Mouse (Mus musculus) neural tube, embryonic 13.5 days (tissue): ENCODE data around the gene Ctnnd1. TPM values are rescaled to one million over a fixed set of nuclear protein-coding genes. Genes with fewer than 3 reads are reported as not detected.

Experiments used
- ATAC-seq: fragments of 200-750 bp; cut with Nextera tagmentation; 2 replicates; pipeline ENCODE4 v1.8.0; 2017; ENCODE audit warnings: low read depth, mild to moderate bottlenecking, moderate TSS enrichment, moderate library complexity
- H3K27ac ChIP-seq: fragments of 300-500 bp; sonication (generic); replicated peaks from 2 replicates; pipeline ENCODE4 v1.5.1; 2015; ENCODE audit warnings: moderate library complexity, mild to moderate bottlenecking, inconsistent platforms
- H3K27me3 ChIP-seq: fragments of 300-500 bp; sonication (generic); 2 replicates; pipeline ENCODE4 v1.6.1; 2015; ENCODE audit warnings: mild to moderate bottlenecking, inconsistent platforms
- H3K36me3 ChIP-seq: fragments of 300-500 bp; sonication (generic); 2 replicates; pipeline ENCODE4 v1.6.1; 2015; ENCODE audit warnings: mild to moderate bottlenecking, inconsistent platforms
- H3K4me1 ChIP-seq: fragments of 300-500 bp; sonication (generic); replicated peaks from 2 replicates; pipeline ENCODE4 v1.6.1; 2015; ENCODE audit warnings: inconsistent platforms
- H3K4me2 ChIP-seq: fragments of 300-500 bp; sonication (generic); 2 replicates; pipeline ENCODE4 v1.6.1; 2015; ENCODE audit warnings: inconsistent platforms, mild to moderate bottlenecking, moderate library complexity
- H3K4me3 ChIP-seq: fragments of 300-500 bp; sonication (generic); 2 replicates; pipeline ENCODE4 v1.5.1; 2015; ENCODE audit warnings: mild to moderate bottlenecking, inconsistent platforms
- H3K9ac ChIP-seq: fragments of 300-500 bp; sonication (generic); 2 replicates; pipeline ENCODE4 v1.6.1; 2015; ENCODE audit warnings: moderate library complexity, mild to moderate bottlenecking, inconsistent platforms
- H3K9me3 ChIP-seq: fragments of 300-500 bp; sonication (generic); 2 replicates; pipeline ENCODE4 v1.6.1; 2016; ENCODE audit warnings: inconsistent platforms
- WGBS: fragments of 180-500 bp; shearing (Covaris S2); methylation state at CpG from one replicate; pipeline ENCODE4 v1.1.7; 2015; 5-methylcytosine and 5-hydroxymethylcytosine counted together
- polyA plus RNA-seq: library from polyadenylated mRNA; unstranded; fragments of >200 nt; fragmentation: Nextera tagmentation; extraction: Ambion mirVana; gene quantifications from 2 replicates; pipeline ENCODE4 v1.2.1, GENCODE M21; 2015

Ctnnd1 gene
- polyA plus RNA-seq, 1 experiment from 2014 or later, result 40.2 TPM

DNA sequence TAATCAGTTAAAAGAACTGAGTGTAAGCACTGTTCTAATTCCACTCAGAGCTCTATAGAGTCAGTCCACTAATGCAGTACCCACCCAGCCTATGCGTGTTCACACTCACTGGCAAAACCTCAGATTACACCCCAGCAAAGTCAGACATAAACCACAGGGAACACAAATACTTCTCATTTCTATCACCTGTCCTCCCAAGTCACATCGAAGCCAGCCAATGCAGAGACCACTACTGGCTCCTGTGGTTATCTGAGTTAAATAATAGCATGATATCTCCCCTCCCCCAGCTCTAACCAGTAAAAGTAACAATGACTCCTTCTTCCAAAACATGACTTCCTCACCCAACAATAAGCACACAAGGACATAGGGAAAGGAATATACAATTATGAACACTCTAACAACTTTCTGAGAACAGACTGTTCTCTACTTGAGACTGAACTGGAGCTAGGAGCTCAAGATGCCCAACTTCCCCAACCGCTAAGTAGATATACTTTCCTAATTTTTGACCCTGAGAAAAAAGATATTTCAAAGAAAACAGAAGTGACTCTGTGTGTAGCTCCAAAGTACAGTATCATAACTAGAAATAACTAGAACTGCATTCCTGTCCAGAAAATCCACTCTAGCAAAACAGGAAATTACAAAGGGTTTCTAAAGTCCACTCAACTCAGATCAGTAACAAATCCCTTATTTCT, 27.0 kb downstream of the Ctnnd1 start:
- H3K9me3 ChIP-seq, result no peaks in the 10 kb centered on the region
- no peak overlapping the region for H3K9ac ChIP-seq
- H3K4me1 ChIP-seq, result 0 out of 2 replicates have a peak, but pooled peaks cover 9% of the 10 kb centered on the region
- H3K36me3 ChIP-seq, result peaks cover 48% of the 10 kb centered on the region
- 94% methylated on average over 3 of the region's 3 CpGs for WGBS
- H3K4me3 ChIP-seq, result no peak overlapping the region
- ATAC-seq, result no peak
- H3K27me3 ChIP-seq, result no peaks in the 10 kb centered on the region
- H3K27ac ChIP-seq, result no peak overlapping the region
- H3K4me2 ChIP-seq, result no peak overlapping the region

DNA sequence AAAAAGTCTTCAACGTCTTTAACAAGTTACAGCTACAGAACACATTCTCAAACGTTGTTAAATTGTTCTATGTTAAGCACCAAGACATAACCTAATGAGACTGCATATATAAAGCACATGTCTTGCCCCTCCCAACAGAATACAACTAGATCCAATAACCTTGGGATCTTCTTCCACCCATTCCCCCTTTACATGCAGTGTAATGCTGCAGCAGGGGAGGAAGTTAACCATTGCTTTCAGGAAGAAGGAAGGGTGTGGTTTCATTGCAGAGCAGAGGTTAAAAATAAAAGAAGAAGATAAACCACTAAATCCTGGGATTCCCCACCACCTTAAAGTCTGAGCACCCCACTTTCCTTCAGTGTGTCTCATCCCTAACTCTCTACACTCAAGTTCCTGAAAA, 27.9 kb downstream of the Ctnnd1 start:
- H3K36me3 ChIP-seq, result peaks cover 48% of the 10 kb centered on the region
- 86% methylated on average over 2 of the region's 2 CpGs for WGBS
- H3K9me3 ChIP-seq, result no peaks in the 10 kb centered on the region
- H3K27ac ChIP-seq, result no peak overlapping the region
- H3K4me3 ChIP-seq, result no peak overlapping the region
- no peak overlapping the region for H3K9ac ChIP-seq
- H3K4me2 ChIP-seq, result no peak overlapping the region
- no peaks in the 10 kb centered on the region for H3K27me3 ChIP-seq
- H3K4me1 ChIP-seq, result 0 out of 2 replicates have a peak, but pooled peaks cover 9% of the 10 kb centered on the region
- no peak for ATAC-seq

- H3K9ac ChIP-seq, result no peak overlapping the region
- H3K36me3 ChIP-seq, result peaks cover 76% of the 10 kb centered on the region
- no peak overlapping the region for H3K4me3 ChIP-seq
- H3K4me1 ChIP-seq, result 0 out of 2 replicates have a peak, but pooled peaks cover 7% of the 10 kb centered on the region
- no peak for ATAC-seq
- H3K27me3 ChIP-seq, result no peaks in the 10 kb centered on the region
- 95% methylated on average over 21 of the region's 21 CpGs for WGBS
- no peak overlapping the region for H3K27ac ChIP-seq
- H3K9me3 ChIP-seq, result no peaks in the 10 kb centered on the region
- H3K4me2 ChIP-seq, result no peak overlapping the region
Measured at GRCm38 (mm10) chr2:84619646-84620340, 30.8 kb downstream of the Ctnnd1 start.

DNA sequence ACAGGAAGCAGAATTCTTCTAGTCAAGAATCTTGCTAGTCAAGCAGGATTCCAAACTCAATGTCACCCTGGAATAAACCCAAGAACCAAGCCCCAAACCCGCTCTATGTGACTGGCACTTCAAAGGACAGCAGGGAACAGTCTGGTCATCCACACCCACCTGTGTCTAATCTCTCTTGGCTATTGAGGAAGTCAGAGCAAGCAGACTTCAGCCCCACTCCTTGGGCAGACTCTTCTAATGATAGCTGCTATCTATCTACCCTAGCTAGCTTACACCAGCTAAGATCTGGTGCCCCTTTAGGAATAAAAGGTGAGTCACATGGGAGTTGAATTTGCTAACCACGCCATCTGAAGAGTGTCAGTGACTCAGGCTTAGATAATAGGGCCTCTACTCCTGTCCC, 31.7 kb downstream of the Ctnnd1 start:
- Histone ChIP-seq H3K9ac (no peak overlapping the region), H3K4me3 (no peak overlapping the region), H3K36me3 (peaks cover 77% of the 10 kb centered on the region), H3K27ac (no peak overlapping the region), H3K4me1 (0 out of 2 replicates have a peak, but pooled peaks cover 7% of the 10 kb centered on the region), H3K4me2 (no peak overlapping the region), H3K9me3 (no peaks in the 10 kb centered on the region), H3K27me3 (no peaks in the 10 kb centered on the region)
- WGBS, result 80% methylated on average over 2 of the region's 2 CpGs
- no peak for ATAC-seq

DNA sequence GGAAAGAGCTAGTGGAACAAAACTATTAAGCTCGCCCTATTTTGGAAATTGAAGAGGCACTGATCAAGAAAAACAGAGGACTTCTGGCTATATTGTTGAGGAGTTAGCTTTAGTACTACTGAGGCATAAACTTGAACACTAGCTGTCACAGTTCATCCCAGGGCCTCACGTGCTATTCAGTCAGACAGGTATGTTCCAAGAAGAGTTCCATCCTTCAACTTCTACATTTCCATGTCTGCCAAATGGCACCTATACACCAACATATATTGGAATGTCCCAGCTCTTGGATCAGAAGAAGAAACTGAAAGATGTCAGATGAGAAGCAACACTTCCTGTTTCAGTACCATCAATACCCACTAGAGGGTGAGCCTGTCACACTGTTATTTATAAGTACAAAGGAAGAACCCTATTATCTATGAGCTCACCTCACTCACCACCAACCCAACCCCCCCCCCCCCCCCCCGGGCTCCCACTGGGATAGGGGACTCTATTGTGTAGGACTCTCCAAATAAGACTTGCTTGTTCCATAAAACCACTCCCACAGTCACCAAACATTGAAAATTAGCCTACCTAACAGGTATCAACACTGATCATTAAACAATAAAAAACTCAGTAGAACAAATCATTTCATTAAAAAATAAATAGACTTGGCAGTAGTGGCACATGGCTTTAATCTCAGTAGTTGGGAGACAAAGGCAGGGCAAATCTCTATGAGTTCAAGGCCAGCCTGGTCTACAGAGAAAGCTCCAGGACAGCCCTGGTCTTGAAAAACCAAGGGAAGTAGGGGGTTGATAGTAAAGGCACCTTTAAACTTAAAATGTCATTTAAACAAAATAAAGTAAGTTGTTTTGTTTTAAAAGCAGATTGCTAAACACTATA, 32.7 kb downstream of the Ctnnd1 start:
- Histone ChIP-seq H3K36me3 (peaks cover 83% of the 10 kb centered on the region), H3K27ac (no peak overlapping the region), H3K4me1 (no peaks in the 10 kb centered on the region), H3K4me2 (no peak overlapping the region), H3K9me3 (no peaks in the 10 kb centered on the region), H3K9ac (no peak overlapping the region), H3K27me3 (no peaks in the 10 kb centered on the region), H3K4me3 (no peak overlapping the region)
- WGBS, result 87% methylated on average over 3 of the region's 3 CpGs
- ATAC-seq, result peak; percentile 71; the same call in 1 of the 2 replicates

GRCm38 (mm10) chr2:84612764-84613163, 37.8 kb downstream of the Ctnnd1 start:
- H3K4me2 ChIP-seq, result no peak overlapping the region
- ATAC-seq, result no peak
- WGBS, result 97% methylated on average over 6 of the region's 6 CpGs
- no peaks in the 10 kb centered on the region for H3K9me3 ChIP-seq
- no peaks in the 10 kb centered on the region for H3K4me1 ChIP-seq
- no peaks in the 10 kb centered on the region for H3K27me3 ChIP-seq
- no peak overlapping the region for H3K27ac ChIP-seq
- H3K4me3 ChIP-seq, result no peak overlapping the region
- no peak overlapping the region for H3K9ac ChIP-seq
- H3K36me3 ChIP-seq, result peaks cover 96% of the 10 kb centered on the region

GRCm38 (mm10) chr2:84607842-84608241, 42.7 kb downstream of the Ctnnd1 start:
- H3K9me3 ChIP-seq, result no peaks in the 10 kb centered on the region
- H3K27ac ChIP-seq, result no peak overlapping the region
- WGBS, result 77% methylated on average over 1 of the region's 1 CpGs
- no peak for ATAC-seq
- no peaks in the 10 kb centered on the region for H3K4me1 ChIP-seq
- H3K36me3 ChIP-seq, result peaks cover 94% of the 10 kb centered on the region
- H3K4me3 ChIP-seq, result no peak overlapping the region
- H3K27me3 ChIP-seq, result no peaks in the 10 kb centered on the region
- H3K4me2 ChIP-seq, result no peak overlapping the region
- H3K9ac ChIP-seq, result no peak overlapping the region

DNA sequence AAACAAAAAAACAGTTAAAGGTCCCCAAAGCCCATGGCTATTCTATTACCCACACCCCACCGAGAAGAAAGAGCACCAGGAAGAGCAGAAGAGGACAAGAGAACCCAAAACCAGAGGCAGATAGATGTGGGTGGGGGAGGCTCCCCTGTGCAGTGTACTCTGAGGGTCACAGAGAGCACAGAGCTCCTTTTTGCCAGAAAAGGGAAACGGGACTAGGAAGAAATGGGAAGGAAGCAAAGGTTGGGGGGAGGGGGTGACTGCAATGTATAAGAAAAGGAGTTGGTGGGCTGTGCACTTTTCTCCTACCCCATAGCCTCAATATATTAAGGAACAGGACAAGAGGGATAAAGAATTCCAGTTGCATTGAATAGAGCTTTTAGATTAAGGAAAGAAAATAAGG, 49.6 kb downstream of the Ctnnd1 start:
- H3K4me2 ChIP-seq, result no peak overlapping the region
- H3K27me3 ChIP-seq, result no peaks in the 10 kb centered on the region
- no peak overlapping the region for H3K4me3 ChIP-seq
- no peak for ATAC-seq
- peaks cover 79% of the 10 kb centered on the region for H3K36me3 ChIP-seq
- no peaks in the 10 kb centered on the region for H3K9me3 ChIP-seq
- H3K9ac ChIP-seq, result no peak overlapping the region
- no peak overlapping the region for H3K27ac ChIP-seq
- no peaks in the 10 kb centered on the region for H3K4me1 ChIP-seq
- WGBS, result 75% methylated on average over 2 of the region's 2 CpGs

- H3K4me2 ChIP-seq, result no peak overlapping the region
- H3K4me1 ChIP-seq, result no peaks in the 10 kb centered on the region
- H3K27ac ChIP-seq, result no peak overlapping the region
- WGBS, result 95% methylated on average over 6 of the region's 6 CpGs
- no peaks in the 10 kb centered on the region for H3K27me3 ChIP-seq
- H3K36me3 ChIP-seq, result peaks cover 65% of the 10 kb centered on the region
- no peaks in the 10 kb centered on the region for H3K9me3 ChIP-seq
- H3K9ac ChIP-seq, result no peak overlapping the region
- no peak for ATAC-seq
- no peak overlapping the region for H3K4me3 ChIP-seq
Measured at GRCm38 (mm10) chr2:84599270-84599888, 51.2 kb downstream of the Ctnnd1 start.

DNA sequence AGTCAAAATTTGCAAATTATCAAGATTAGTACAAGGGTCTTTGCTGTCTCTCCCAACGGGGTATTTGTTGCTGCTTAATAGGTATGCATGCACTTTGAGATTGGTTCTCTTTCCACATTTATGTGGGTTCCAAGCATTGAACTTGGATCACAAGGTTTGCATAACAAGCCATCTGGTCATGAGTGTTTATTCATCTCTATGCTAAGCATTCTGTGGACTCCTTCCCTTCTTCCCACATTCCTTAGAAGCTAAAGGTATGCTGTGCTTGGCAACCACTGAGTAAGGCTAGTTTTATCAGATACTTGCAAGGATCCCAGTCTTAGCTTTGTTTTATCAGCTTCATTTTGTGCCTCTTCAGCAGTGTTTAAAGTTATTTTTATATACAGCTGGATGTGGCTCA, 53.4 kb downstream of the Ctnnd1 start:
- ATAC-seq, result no peak
- H3K4me2 ChIP-seq, result no peak overlapping the region
- no peak overlapping the region for H3K27ac ChIP-seq
- no peak overlapping the region for H3K4me3 ChIP-seq
- no peaks in the 10 kb centered on the region for H3K9me3 ChIP-seq
- H3K36me3 ChIP-seq, result peaks cover 50% of the 10 kb centered on the region
- H3K9ac ChIP-seq, result no peak overlapping the region
- no peaks in the 10 kb centered on the region for H3K4me1 ChIP-seq
- no peaks in the 10 kb centered on the region for H3K27me3 ChIP-seq
- 100% methylated on average over 1 of the region's 1 CpGs for WGBS

DNA sequence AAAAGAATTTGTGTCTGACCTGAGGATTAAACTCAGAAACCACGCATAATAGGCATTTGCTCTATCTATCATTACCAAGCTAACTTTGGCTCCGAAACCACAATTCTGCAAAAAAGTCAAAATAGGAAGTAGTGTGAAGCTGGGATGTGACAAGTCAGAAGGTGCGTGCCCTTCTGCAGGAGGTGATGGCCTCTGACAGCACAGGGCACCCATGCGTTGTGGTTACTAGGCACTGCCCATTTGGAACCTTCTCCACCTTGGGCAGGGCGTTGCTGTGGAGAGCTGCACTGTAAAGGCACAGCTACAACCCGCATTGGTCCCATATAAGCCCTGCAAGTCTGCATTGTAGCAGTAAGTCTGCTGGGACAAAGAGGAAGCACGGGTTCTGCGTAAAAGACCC, 57.8 kb downstream of the Ctnnd1 start:
- Histone ChIP-seq H3K9ac (no peak overlapping the region), H3K4me2 (no peak overlapping the region), H3K27me3 (no peaks in the 10 kb centered on the region), H3K36me3 (peaks cover 25% of the 10 kb centered on the region), H3K9me3 (no peaks in the 10 kb centered on the region), H3K4me3 (no peak overlapping the region), H3K4me1 (no peaks in the 10 kb centered on the region), H3K27ac (no peak overlapping the region)
- ATAC-seq, result no peak
- 94% methylated on average over 8 of the region's 8 CpGs for WGBS

GRCm38 (mm10) chr2:84585700-84586099, 64.9 kb downstream of the Ctnnd1 start:
- Histone ChIP-seq H3K36me3 (0 out of 2 replicates have a peak, but pooled peaks cover 13% of the 10 kb centered on the region), H3K4me2 (no peak overlapping the region), H3K27ac (no peak overlapping the region), H3K4me1 (no peaks in the 10 kb centered on the region), H3K27me3 (no peaks in the 10 kb centered on the region), H3K9ac (no peak overlapping the region), H3K9me3 (no peaks in the 10 kb centered on the region), H3K4me3 (no peak overlapping the region)
- no peak for ATAC-seq
- 80% methylated on average over 8 of the region's 8 CpGs for WGBS
